Mouse (Mus musculus) stomach, postnatal 0 days (tissue): ENCODE measurements around the gene Atp5h. TPM values are rescaled to one million over a fixed set of nuclear protein-coding genes. Genes with fewer than 3 reads are reported as not detected.

Experiments
- ATAC-seq: fragments of 200-750 bp; cut with Nextera tagmentation; 2 replicates; pipeline ENCODE4 v1.8.0; 2017; ENCODE audit not compliant: low FRiP score, low TSS enrichment
- DNase-seq: peaks from one replicate; pipeline ENCODE4 v3.0.0-alpha.2; 2016; ENCODE audit warnings: low spot score
- H3K27ac ChIP-seq: fragments of 300-500 bp; sonication (generic); replicated peaks from 2 replicates; pipeline ENCODE4 v1.5.1; 2014; ENCODE audit warnings: mild to moderate bottlenecking, control low read depth
- H3K27me3 ChIP-seq: fragments of 300-500 bp; sonication (generic); 2 replicates; pipeline ENCODE4 v1.6.1; 2014; ENCODE audit warnings: low read length; ENCODE audit not compliant: control insufficient read depth, insufficient read depth
- H3K36me3 ChIP-seq: fragments of 300-500 bp; sonication (generic); 2 replicates; pipeline ENCODE4 v1.6.1; 2014; ENCODE audit warnings: low read length, mixed read lengths; ENCODE audit not compliant: control insufficient read depth, insufficient read depth
- H3K4me1 ChIP-seq: fragments of 300-500 bp; sonication (generic); replicated peaks from 2 replicates; pipeline ENCODE4 v1.6.1; 2014; ENCODE audit warnings: antibody characterized with exemption; ENCODE audit not compliant: control insufficient read depth, insufficient read depth
- H3K4me2 ChIP-seq: fragments of 300-500 bp; sonication (generic); replicated peaks from 2 replicates; pipeline ENCODE4 v1.6.1; 2014; ENCODE audit warnings: low read depth, mild to moderate bottlenecking, control low read depth, moderate library complexity
- H3K4me3 ChIP-seq: fragments of 300-500 bp; sonication (generic); 2 replicates; pipeline ENCODE4 v1.5.1; 2014; ENCODE audit warnings: low read depth, low read length, control low read depth
- H3K9ac ChIP-seq: fragments of 300-500 bp; sonication (generic); 2 replicates; pipeline ENCODE4 v1.6.1; 2014; ENCODE audit warnings: mild to moderate bottlenecking, low read length, control low read depth, mixed read lengths
- H3K9me3 ChIP-seq: fragments of 300-500 bp; sonication (generic); 2 replicates; pipeline ENCODE4 v1.6.1; 2016; ENCODE audit warnings: low read length; ENCODE audit not compliant: control insufficient read depth
- CTCF ChIP-seq: IDR thresholded peaks from 2 replicates; pipeline ENCODE4 v1.5.1; 2016; ENCODE audit warnings: antibody characterized with exemption, low read depth, mild to moderate bottlenecking, moderate library complexity
- EP300 ChIP-seq: optimal IDR thresholded peaks from 2 replicates; pipeline ENCODE3; 2016; ENCODE audit warnings: antibody characterized with exemption
- WGBS: fragments of 180-500 bp; shearing (Covaris S2); extraction: QIAGEN DNeasy Blood & Tissue Kit; methylation state at CpG from one replicate; pipeline ENCODE4 v1.1.7; 2014; 5-methylcytosine and 5-hydroxymethylcytosine counted together
- polyA plus RNA-seq: library from polyadenylated mRNA; unstranded; fragments of >200 nt; fragmentation: Nextera tagmentation; extraction: Ambion mirVana; gene quantifications from 2 replicates; pipeline ENCODE4 v1.2.1, GENCODE M21; 2015

Gene Atp5h
- polyA plus RNA-seq, 1 experiment from 2014 or later = 916 TPM

DNA sequence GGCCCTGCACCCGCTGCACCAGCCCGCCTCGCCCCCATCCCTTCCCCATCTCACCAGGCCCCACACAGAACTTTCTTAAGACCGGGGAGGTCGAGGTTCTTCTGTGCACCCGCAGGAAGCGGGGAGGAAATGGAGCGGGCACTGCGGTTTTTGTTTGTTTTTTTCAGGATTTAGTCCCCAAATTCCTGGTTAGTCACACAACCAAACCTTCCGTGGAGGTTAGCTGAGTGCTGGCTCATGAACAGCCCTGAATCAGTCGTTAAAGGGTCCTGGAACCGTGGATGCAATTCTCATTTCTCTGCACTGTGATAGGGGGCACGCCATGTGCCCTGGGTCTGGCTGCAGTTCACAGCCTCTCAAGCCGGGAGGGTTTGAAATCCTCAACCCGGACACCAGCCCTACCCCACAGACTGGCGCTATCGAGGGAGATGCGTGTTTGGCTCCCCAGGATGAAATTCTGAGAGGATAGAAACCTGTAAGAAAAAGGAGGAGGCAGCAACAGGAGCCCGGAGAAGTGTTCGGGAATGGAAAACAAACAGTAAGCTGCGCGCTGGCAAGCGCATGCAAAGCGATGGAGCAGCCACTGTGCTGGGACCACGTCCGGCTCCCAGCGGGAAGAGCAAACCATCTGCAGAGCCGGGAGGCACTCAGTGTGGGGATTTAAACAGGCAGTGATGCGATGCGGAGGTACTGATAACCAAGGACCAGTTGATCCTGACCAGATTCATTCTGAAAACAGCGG lies 16.0 kb upstream of the Atp5h start:
- DNase-seq = no peak
- no peaks in the 10 kb centered on the region for H3K9me3 ChIP-seq
- no peaks in the 10 kb centered on the region for H3K27me3 ChIP-seq
- TF ChIP-seq EP300 (no peak), CTCF (no peak)
- 10% methylated on average over 31 of the region's 31 CpGs for WGBS
- H3K4me1 ChIP-seq = 0 out of 2 replicates have a peak, but pooled peaks cover 5% of the 10 kb centered on the region
- H3K9ac ChIP-seq = peak overlapping the region; percentile 38; the same call in 1 of the 2 replicates
- H3K4me3 ChIP-seq = peak overlapping the region; percentile 28
- peaks cover 2% of the 10 kb centered on the region; the same call in 1 of the 2 replicates for H3K36me3 ChIP-seq
- H3K4me2 ChIP-seq = peak overlapping the region; percentile 53
- no peak for ATAC-seq
- no peak overlapping the region for H3K27ac ChIP-seq

- H3K4me3 ChIP-seq = no peak overlapping the region
- no peaks in the 10 kb centered on the region for H3K27me3 ChIP-seq
- WGBS = 65% methylated on average over 6 of the region's 6 CpGs
- H3K4me1 ChIP-seq = 0 out of 2 replicates have a peak, but pooled peaks cover 5% of the 10 kb centered on the region
- peaks cover 14% of the 10 kb centered on the region for H3K36me3 ChIP-seq
- peak; percentile 49 for ATAC-seq
- H3K4me2 ChIP-seq = no peak overlapping the region
- H3K9ac ChIP-seq = no peak overlapping the region
- TF ChIP-seq CTCF (no peak), EP300 (no peak)
- peak overlapping the region; percentile 78 for H3K27ac ChIP-seq
- H3K9me3 ChIP-seq = no peaks in the 10 kb centered on the region
- peak; percentile 71 for DNase-seq
Measured at GRCm38 (mm10) chr11:115433342-115433741, 13.6 kb upstream of the Atp5h start.

GRCm38 (mm10) chr11:115432814-115433213 lies 13.1 kb upstream of the Atp5h start:
- Histone ChIP-seq H3K9me3 (no peaks in the 10 kb centered on the region), H3K27me3 (no peaks in the 10 kb centered on the region), H3K4me3 (no peak overlapping the region), H3K27ac (peak overlapping the region; percentile 78), H3K4me1 (0 out of 2 replicates have a peak, but pooled peaks cover 5% of the 10 kb centered on the region), H3K9ac (no peak overlapping the region), H3K36me3 (peaks cover 14% of the 10 kb centered on the region), H3K4me2 (no peak overlapping the region)
- TF ChIP-seq EP300 (no peak), CTCF (no peak)
- DNase-seq = peak; percentile 63
- peak; percentile 82 for ATAC-seq
- WGBS = 62% methylated on average over 4 of the region's 4 CpGs

GRCm38 (mm10) chr11:115430561-115430960 lies 10.8 kb upstream of the Atp5h start:
- H3K27me3 ChIP-seq = no peaks in the 10 kb centered on the region
- no peak overlapping the region for H3K27ac ChIP-seq
- H3K4me3 ChIP-seq = no peak overlapping the region
- H3K4me1 ChIP-seq = 0 out of 2 replicates have a peak, but pooled peaks cover 3% of the 10 kb centered on the region
- no peak overlapping the region for H3K9ac ChIP-seq
- H3K4me2 ChIP-seq = no peak overlapping the region
- TF ChIP-seq EP300 (no peak), CTCF (no peak)
- H3K9me3 ChIP-seq = no peaks in the 10 kb centered on the region
- DNase-seq (no peak), ATAC-seq (no peak)
- WGBS = 90% methylated on average over 6 of the region's 6 CpGs
- H3K36me3 ChIP-seq = peaks cover 14% of the 10 kb centered on the region

DNA sequence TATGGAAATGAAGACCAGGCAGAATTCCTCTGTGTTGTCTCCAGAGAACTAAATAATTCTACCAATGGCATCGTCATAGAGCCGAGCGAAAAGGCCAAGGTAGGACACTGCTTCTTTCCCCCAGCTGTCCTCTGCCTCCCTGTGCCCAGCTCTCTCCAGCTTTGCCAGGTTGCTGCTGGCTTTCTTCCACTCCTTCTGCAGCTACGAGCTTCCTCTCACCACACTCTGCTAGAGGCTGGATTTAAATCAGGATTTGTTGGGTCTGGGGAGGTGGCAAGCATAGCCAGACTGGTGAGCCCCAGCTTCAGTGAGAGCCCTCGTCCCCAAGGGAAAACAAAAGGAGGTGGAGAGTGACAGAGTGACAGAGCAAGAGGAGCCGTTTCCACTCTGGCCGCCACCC lies 9.5 kb upstream of the Atp5h start:
- no peak for ATAC-seq
- DNase-seq = no peak
- Histone ChIP-seq H3K4me1 (no peaks in the 10 kb centered on the region), H3K36me3 (peaks cover 17% of the 10 kb centered on the region), H3K27me3 (no peaks in the 10 kb centered on the region), H3K27ac (no peak overlapping the region), H3K4me3 (no peak overlapping the region), H3K9me3 (no peaks in the 10 kb centered on the region), H3K9ac (no peak overlapping the region), H3K4me2 (no peak overlapping the region)
- TF ChIP-seq EP300 = no peak
- no peak for TF ChIP-seq CTCF
- WGBS = 81% methylated on average over 7 of the region's 7 CpGs
